ENCODE assay signal across 22 mouse cellular contexts in the genomic region with DNA sequence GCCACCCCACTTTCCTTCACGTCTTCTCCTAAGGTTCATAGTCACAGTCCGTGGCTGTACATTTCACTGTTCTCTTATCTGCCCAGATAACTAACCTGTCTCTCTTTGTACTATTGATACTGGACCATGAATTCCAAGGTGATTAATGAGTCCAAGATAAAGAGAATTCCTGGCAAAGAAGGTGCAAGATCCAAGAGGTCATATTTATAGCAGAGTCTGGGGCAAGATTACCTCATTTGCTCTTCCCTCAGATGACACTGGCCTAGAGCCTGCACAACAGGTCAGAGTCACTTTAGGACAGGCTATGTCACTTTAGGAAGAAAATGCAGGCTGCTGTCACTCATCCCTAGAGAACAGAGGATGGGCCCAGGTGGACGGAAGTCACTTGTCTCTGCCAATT. TPM values are rescaled to one million over a fixed set of nuclear protein-coding genes. Genes with fewer than 3 reads are reported as not detected.
"Had no signal": no experiment of that assay in that cellular context is flagged by ENCODE, and none has a peak within 500 bp of the region (broad histone marks: within the 10 kb centered on the region; RNA-seq: fewer than 3 reads in every experiment).

No protein-coding gene starts in this region.

- H3K9me3 ChIP-seq: limb, embryonic 12.5 days; lung, embryonic 15.5 days; megakaryocyte, embryonic 14.5 days; neural tube, embryonic 13.5 days had no signal

- H3K9ac ChIP-seq: limb, embryonic 12.5 days; lung, embryonic 15.5 days; neural tube, embryonic 13.5 days had no signal

- H3K4me2 ChIP-seq: limb, embryonic 12.5 days; lung, embryonic 15.5 days; midbrain, embryonic 11.5 days; neural tube, embryonic 13.5 days had no signal

- H3K27ac ChIP-seq: kidney, postnatal 0 days; limb, embryonic 12.5 days; lung, embryonic 15.5 days; macrophage; neural tube, embryonic 13.5 days had no signal

- H3K4me1 ChIP-seq: limb, embryonic 12.5 days; lung, embryonic 15.5 days; neural tube, embryonic 13.5 days had no signal

- H3K4me3 ChIP-seq: limb, embryonic 12.5 days; lung, embryonic 15.5 days; megakaryocyte, embryonic 14.5 days; neural tube, embryonic 13.5 days had no signal

- ATAC-seq: midbrain, embryonic 16.5 days had no signal

- H3K36me3 ChIP-seq: limb, embryonic 12.5 days; lung, embryonic 15.5 days; neural tube, embryonic 13.5 days had no signal

- DNase-seq: kidney, adult 11 months; kidney, postnatal 36 days; layer of hippocampus, adult 9-11 months; layer of hippocampus, postnatal 36 days; liver; lung, postnatal 14 days; right cerebral cortex, postnatal 14 days; thymus, adult 2 months; thymus, postnatal 25 days had no signal

- H3K27me3 ChIP-seq: limb, embryonic 12.5 days; lung, embryonic 15.5 days; megakaryocyte, embryonic 14.5 days; neural tube, embryonic 13.5 days had no signal

RNA-seq across cellular contexts. Expression of a gene that starts 10.3 kb away (rescaled TPM):
- total RNA-seq: layer of hippocampus, adult 18-20 months; layer of hippocampus, postnatal 36 days; left cerebral cortex, postnatal 36 days had no signal
- polyA plus RNA-seq: kidney, postnatal 0 days; limb, embryonic 12.5 days; liver, embryonic 16.5 days; lung, embryonic 15.5 days; macrophage; midbrain, embryonic 11.5 days; neural tube, embryonic 13.5 days; testis, adult 2 months; thymus, adult 2 months; urinary bladder, adult 2 months had no signal

RNA-seq across cellular contexts. Expression of a gene that starts 10.6 kb away (rescaled TPM):
- total RNA-seq: layer of hippocampus, adult 18-20 months; layer of hippocampus, postnatal 36 days; left cerebral cortex, postnatal 36 days had no signal
- polyA plus RNA-seq: kidney, postnatal 0 days; limb, embryonic 12.5 days; liver, embryonic 16.5 days; lung, embryonic 15.5 days; macrophage; midbrain, embryonic 11.5 days; midbrain, embryonic 16.5 days; neural tube, embryonic 13.5 days; testis, adult 2 months; urinary bladder, adult 2 months had no signal

RNA-seq across cellular contexts. Expression of a gene that starts 25.1 kb away (rescaled TPM):
- total RNA-seq: layer of hippocampus, postnatal 36 days; left cerebral cortex, postnatal 36 days had no signal
- polyA plus RNA-seq: kidney, postnatal 0 days; limb, embryonic 12.5 days; liver, embryonic 16.5 days; lung, embryonic 15.5 days; macrophage; midbrain, embryonic 11.5 days; midbrain, embryonic 16.5 days; neural tube, embryonic 13.5 days; urinary bladder, adult 2 months had no signal

RNA-seq across cellular contexts. Expression of a gene that starts 27.7 kb away (rescaled TPM):
- total RNA-seq: layer of hippocampus, adult 18-20 months; layer of hippocampus, postnatal 36 days; left cerebral cortex, postnatal 36 days had no signal
- polyA plus RNA-seq: kidney, postnatal 0 days; limb, embryonic 12.5 days; liver, embryonic 16.5 days; lung, embryonic 15.5 days; macrophage; midbrain, embryonic 11.5 days; midbrain, embryonic 16.5 days; neural tube, embryonic 13.5 days; thymus, adult 2 months; urinary bladder, adult 2 months had no signal

RNA-seq across cellular contexts. Expression of a gene that starts 34.9 kb away (rescaled TPM):
- total RNA-seq: layer of hippocampus, adult 18-20 months; layer of hippocampus, postnatal 36 days; left cerebral cortex, postnatal 36 days had no signal
- polyA plus RNA-seq: kidney, postnatal 0 days; limb, embryonic 12.5 days; liver, embryonic 16.5 days; lung, embryonic 15.5 days; macrophage; midbrain, embryonic 11.5 days; midbrain, embryonic 16.5 days; testis, adult 2 months; urinary bladder, adult 2 months had no signal
